Comparison of ENCODE assay signal across 31 mouse cellular contexts in genomic region chr8:103402731-103403130, GRCm38 (mm10).
"Had no signal": no experiment of that assay in that cellular context is flagged by ENCODE, and none has a peak within 500 bp of the region (broad histone marks: within the 10 kb centered on the region; RNA-seq: fewer than 3 reads in every experiment).

No protein-coding gene starts in this region.

- H3K27ac ChIP-seq: heart, embryonic 10.5 days; heart, embryonic 13.5 days; heart, embryonic 15.5 days; hindbrain, embryonic 10.5 days; hindbrain, embryonic 12.5 days; hindbrain, embryonic 13.5 days; hindbrain, embryonic 14.5 days; hindbrain, embryonic 15.5 days; hindbrain, postnatal 0 days; kidney, embryonic 15.5 days; kidney, postnatal 0 days; layer of hippocampus, adult 2 months; left cerebral cortex, adult 2 months had no signal

- H3K4me3 ChIP-seq: heart, embryonic 10.5 days; heart, embryonic 12.5 days; heart, embryonic 13.5 days; heart, embryonic 15.5 days; hindbrain, embryonic 10.5 days; hindbrain, embryonic 12.5 days; hindbrain, embryonic 13.5 days; hindbrain, embryonic 15.5 days; kidney, embryonic 15.5 days; layer of hippocampus, adult 2 months; left cerebral cortex, adult 2 months had no signal

- H3K9me3 ChIP-seq: heart, embryonic 10.5 days; heart, embryonic 12.5 days; heart, embryonic 13.5 days; heart, embryonic 15.5 days; hindbrain, embryonic 10.5 days; hindbrain, embryonic 12.5 days; hindbrain, embryonic 13.5 days; hindbrain, embryonic 15.5 days; kidney, embryonic 15.5 days had no signal

- H3K4me1 ChIP-seq: hindbrain, embryonic 12.5 days; hindbrain, embryonic 13.5 days; hindbrain, embryonic 15.5 days had no signal

- H3K9ac ChIP-seq: heart, embryonic 12.5 days; heart, embryonic 13.5 days; heart, embryonic 15.5 days; hindbrain, embryonic 12.5 days; hindbrain, embryonic 13.5 days; hindbrain, embryonic 14.5 days; hindbrain, embryonic 15.5 days; kidney, embryonic 15.5 days had no signal

- H3K27me3 ChIP-seq: heart, embryonic 12.5 days; heart, embryonic 13.5 days; heart, embryonic 15.5 days; hindbrain, embryonic 12.5 days; hindbrain, embryonic 13.5 days; hindbrain, embryonic 15.5 days; kidney, embryonic 15.5 days had no signal

- H3K36me3 ChIP-seq: heart, embryonic 10.5 days; heart, embryonic 12.5 days; heart, embryonic 13.5 days; heart, embryonic 15.5 days; hindbrain, embryonic 10.5 days; hindbrain, embryonic 12.5 days; hindbrain, embryonic 13.5 days; hindbrain, embryonic 15.5 days; kidney, embryonic 15.5 days had no signal

- ATAC-seq: hindbrain, embryonic 16.5 days; hindbrain, postnatal 0 days; inflammation-experienced regulatory T-cells, adult 6 months had no signal

- DNase-seq: heart, postnatal 10 days; heart, postnatal 14 days; heart, postnatal 4 days; kidney, adult 11 months; kidney, adult 18-20 months; kidney, adult 2 months; kidney, adult 9 months; kidney, postnatal 10 days; kidney, postnatal 14 days; kidney, postnatal 25 days; kidney, postnatal 36 days; kidney, postnatal 4 days; layer of hippocampus, adult 9-11 months; layer of hippocampus, postnatal 36 days had no signal

- H3K4me2 ChIP-seq: heart, embryonic 11.5 days; heart, embryonic 12.5 days; heart, embryonic 13.5 days; heart, embryonic 15.5 days; hindbrain, embryonic 12.5 days; hindbrain, embryonic 13.5 days; hindbrain, embryonic 14.5 days; hindbrain, embryonic 15.5 days; kidney, embryonic 15.5 days had no signal
